Mouse (Mus musculus) gastrocnemius, adult 18-20 months (tissue): ENCODE results near the gene Defb22. TPM values are rescaled to one million over a fixed set of nuclear protein-coding genes. Genes with fewer than 3 reads are reported as not detected.

Experiments
- DNase-seq: peaks from one replicate; pipeline ENCODE4 v3.0.0; 2021; ENCODE audit warnings: low spot score
- total RNA-seq, 2 experiments: library from RNA; stranded (reverse); gene quantifications; 2 replicates each; pipeline ENCODE4 v1.2.3; 2021

The Defb22 gene
- total RNA-seq, 2 experiments from 2014 or later = not detected

DNA sequence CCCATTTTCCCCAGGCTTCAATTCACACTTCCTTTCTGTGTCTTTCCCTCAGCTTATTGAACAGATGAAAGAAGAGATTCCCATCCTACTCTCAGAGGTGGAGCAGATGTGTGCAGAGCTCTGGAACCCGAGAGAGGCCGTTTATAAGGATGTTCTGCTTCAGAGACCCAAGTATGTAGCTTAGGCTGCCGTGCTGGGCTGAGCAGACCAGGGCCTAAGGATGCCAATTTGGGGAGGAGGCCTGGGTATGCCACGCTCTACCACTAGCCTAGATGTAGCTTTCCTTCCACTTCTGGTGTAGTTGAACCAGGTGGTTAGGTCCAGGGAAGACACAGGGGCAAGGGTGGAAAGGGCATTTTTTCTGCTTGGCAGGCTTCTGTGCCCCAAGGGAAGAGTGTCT, 47.6 kb downstream of the Defb22 start:
- no peak for DNase-seq

DNA sequence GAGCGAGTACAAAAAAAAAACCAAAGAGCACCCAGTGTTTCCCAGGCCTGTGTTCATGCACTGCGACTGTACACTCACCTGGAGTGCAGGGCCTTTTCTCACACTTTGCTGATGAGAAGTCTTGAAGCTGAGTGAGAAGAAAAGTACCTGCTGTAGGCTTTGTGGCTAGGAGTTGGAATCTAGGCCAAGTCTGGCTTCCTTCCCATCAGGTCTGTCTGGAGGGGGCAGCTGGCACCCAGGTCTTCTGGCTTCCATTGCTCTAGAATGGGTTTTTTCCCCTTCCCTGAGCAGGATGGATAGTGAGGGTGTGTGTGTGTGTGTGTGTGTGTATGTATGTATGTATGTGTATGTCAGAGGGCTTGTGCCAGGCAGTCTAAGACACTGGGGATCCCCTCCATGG, 50.1 kb downstream of the Defb22 start:
- DNase-seq = no peak

GRCm38 (mm10) chr2:152438963-152439362, 51.0 kb downstream of the Defb22 start:
- no peak for DNase-seq

DNA sequence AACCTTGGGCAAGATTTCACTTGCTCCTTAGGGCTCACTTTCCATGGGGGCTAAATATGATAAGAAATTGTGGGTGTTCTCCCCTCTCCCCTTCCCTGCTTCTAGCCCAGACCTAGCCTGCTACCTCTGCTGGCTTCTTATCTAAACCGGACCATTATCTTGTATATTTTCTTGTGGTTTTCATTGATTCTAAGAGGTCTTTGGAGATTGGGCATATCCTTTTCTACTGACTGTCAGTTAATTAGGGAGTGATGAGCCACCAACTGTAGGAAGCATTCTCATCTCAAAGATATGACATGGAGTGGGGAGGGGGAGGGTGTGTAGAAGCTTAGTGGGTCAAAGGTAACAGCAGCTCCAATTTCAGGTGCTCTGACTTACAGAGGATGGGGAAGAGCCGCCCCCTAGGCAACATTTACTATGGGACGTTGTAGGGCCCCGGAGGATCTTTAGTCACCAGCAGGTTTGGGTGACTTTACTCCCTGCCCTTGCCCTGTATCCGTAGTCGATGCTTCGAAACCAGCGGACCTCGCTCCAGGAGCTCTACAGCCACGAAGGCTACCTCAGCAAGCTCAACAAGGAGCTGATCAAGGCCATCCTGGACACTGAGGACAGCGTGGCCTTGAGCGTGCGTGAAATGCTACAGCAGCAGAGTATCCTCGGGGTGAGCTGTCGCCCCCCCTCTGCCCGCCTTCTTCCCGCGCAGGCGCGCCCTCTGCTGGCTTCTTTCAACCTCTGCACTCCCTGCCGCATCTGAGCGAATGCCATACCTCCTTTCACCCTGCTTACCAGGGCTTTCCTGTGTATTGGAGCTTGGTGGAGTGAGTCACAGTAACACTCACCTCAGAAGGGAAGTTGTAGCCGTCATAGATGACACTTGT, 52.7 kb downstream of the Defb22 start:
- DNase-seq = peak; percentile 76

- DNase-seq = no peak
Measured at GRCm38 (mm10) chr2:152436405-152436901, 53.5 kb downstream of the Defb22 start.

Other genes with a start within 250 kb of the Defb22 start
- gene Tbc1d20, start 196.3 kb downstream of the Defb22 start, total RNA-seq = 10 to 100 TPM; 18.6 to 25.1 TPM
- 10 to 100 TPM; 24.6 to 26.6 TPM for gene Rbck1, start 157.5 kb downstream of the Defb22 start, total RNA-seq
- gene Trib3, start 146.1 kb downstream of the Defb22 start, total RNA-seq = 1 to 10 TPM in 1 of 2 experiments, under 1 TPM in 1; 0.55 to 1.5 TPM
- gene Nrsn2, start 113.5 kb downstream of the Defb22 start, total RNA-seq = not detected
- under 1 TPM; 0.34 to 0.57 TPM for gene Sox12, start 92.1 kb downstream of the Defb22 start, total RNA-seq
- gene Zcchc3, start 75.1 kb downstream of the Defb22 start, total RNA-seq = under 1 TPM; 0.62 to 0.76 TPM
- gene 6820408C15Rik, start 74.6 kb downstream of the Defb22 start, total RNA-seq = not detected
- gene Defb23, start 25.5 kb downstream of the Defb22 start, total RNA-seq = not detected
- gene Defb20, start 13.1 kb downstream of the Defb22 start, total RNA-seq = not detected
- not detected for gene Defb26, start 21.6 kb upstream of the Defb22 start, total RNA-seq
- gene Defb28, start 28.1 kb upstream of the Defb22 start, total RNA-seq = not detected
- not detected for gene Defb29, start 50.0 kb upstream of the Defb22 start, total RNA-seq
- gene Gm17416, start 79.2 kb upstream of the Defb22 start, total RNA-seq = not detected
- not detected for gene Defb21, start 82.6 kb upstream of the Defb22 start, total RNA-seq
- gene Defb19, start 90.2 kb upstream of the Defb22 start, total RNA-seq = not detected
- gene Defb45, start 109.3 kb upstream of the Defb22 start, total RNA-seq = not detected
- gene Defb36, start 114.2 kb upstream of the Defb22 start, total RNA-seq = not detected
- not detected for gene Defb25, start 132.9 kb upstream of the Defb22 start, total RNA-seq
- 1 to 10 TPM; 1.6 to 3.3 TPM for gene Rem1, start 136.8 kb upstream of the Defb22 start, total RNA-seq
- gene H13, start 179.3 kb upstream of the Defb22 start, total RNA-seq = 10 to 100 TPM; 29.5 to 30.8 TPM
- gene Mcts2, start 196.9 kb upstream of the Defb22 start, total RNA-seq = 10 to 100 TPM; 11.3 to 12.7 TPM
- gene Id1, start 246.1 kb upstream of the Defb22 start, total RNA-seq = 10 to 100 TPM; 16.0 to 28.5 TPM